Mouse (Mus musculus): ENCODE data around the gene Chrdl2.
"Not testable (repeated sequence)": the region's sequence is repeated elsewhere in the genome, so short reads cannot be mapped to it uniquely, and the experiment has no call there.

Gene Chrdl2

GRCm38 (mm10) chr7:100034815-100035463 is 29.0 kb downstream of the Chrdl2 start:
- CTCF ChIA-PET: no interaction called here

- CTCF ChIA-PET: no interaction called here
These were observed 30.1 kb downstream of the Chrdl2 start for GRCm38 (mm10) chr7:100036050-100036449.

- CTCF ChIA-PET: no interaction called here
These were observed 30.5 kb downstream of the Chrdl2 start for GRCm38 (mm10) chr7:100036495-100036894.

GRCm38 (mm10) chr7:100042120-100042519 is 36.1 kb downstream of the Chrdl2 start:
- CTCF ChIA-PET: no interaction called here

GRCm38 (mm10) chr7:100043096-100043495 is 37.1 kb downstream of the Chrdl2 start:
- CTCF ChIA-PET: no interaction called here

GRCm38 (mm10) chr7:100043605-100044031 is 37.6 kb downstream of the Chrdl2 start:
- CTCF ChIA-PET: no interaction called here

GRCm38 (mm10) chr7:100046486-100046885 is 40.5 kb downstream of the Chrdl2 start:
- CTCF ChIA-PET: no interaction called here

GRCm38 (mm10) chr7:100051904-100052303 is 45.9 kb downstream of the Chrdl2 start:
- CTCF ChIA-PET: no interaction called here

GRCm38 (mm10) chr7:100052991-100053390 is 47.0 kb downstream of the Chrdl2 start:
- CTCF ChIA-PET: not testable (repeated sequence)

GRCm38 (mm10) chr7:100073959-100074358 is 68.0 kb downstream of the Chrdl2 start:
- CTCF ChIA-PET: no interaction called here

- CTCF ChIA-PET: no interaction called here
These were observed 70.3 kb downstream of the Chrdl2 start for GRCm38 (mm10) chr7:100076296-100076695.

GRCm38 (mm10) chr7:100077071-100077470 is 71.1 kb downstream of the Chrdl2 start:
- CTCF ChIA-PET: no interaction called here

- CTCF ChIA-PET: no interaction called here
These were observed 74.3 kb downstream of the Chrdl2 start for GRCm38 (mm10) chr7:100080087-100080781.

GRCm38 (mm10) chr7:100082836-100083235 is 76.9 kb downstream of the Chrdl2 start:
- CTCF ChIA-PET: no interaction called here

- CTCF ChIA-PET: no interaction called here
These were observed 77.8 kb downstream of the Chrdl2 start for GRCm38 (mm10) chr7:100083812-100084211.
